Mouse (Mus musculus) C2C12 (cell line): ENCODE data around the gene Bms1. TPM values are rescaled to one million over a fixed set of nuclear protein-coding genes. Genes with fewer than 3 reads are reported as not detected.

Experiments used
- H3K27me3 ChIP-seq: one replicate; pipeline ENCODE4 v1.6.1; 2011; ENCODE audit not compliant: control insufficient read depth, insufficient read depth, insufficient read length
- H3K36me3 ChIP-seq: one replicate; pipeline ENCODE4 v1.6.1; 2011; ENCODE audit not compliant: control insufficient read depth, insufficient read depth
- H3K4me3 ChIP-seq: one replicate; pipeline ENCODE4 v1.5.1; 2011; ENCODE audit warnings: mild to moderate bottlenecking, control low read depth; ENCODE audit not compliant: poor library complexity, insufficient read depth, severe bottlenecking
- H3K79me2 ChIP-seq: one replicate; pipeline ENCODE4 v1.6.1; 2011; ENCODE audit not compliant: control insufficient read depth, insufficient read depth
- H3K79me3 ChIP-seq: one replicate; pipeline ENCODE4 v1.6.1; 2011; ENCODE audit warnings: low read depth, control low read depth
- H3ac ChIP-seq: one replicate; pipeline ENCODE3; 2011; ENCODE audit warnings: low read depth; ENCODE audit not compliant: control insufficient read depth, insufficient read length
- CEBPB ChIP-seq: IDR thresholded peaks from one replicate; pipeline ENCODE4 v1.6.1; 2011; ENCODE audit warnings: low read depth, mild to moderate bottlenecking, control low read depth, moderate library complexity
- CTCF ChIP-seq: IDR thresholded peaks from one replicate; pipeline ENCODE4 v1.5.1; 2011; ENCODE audit not compliant: control insufficient read depth, insufficient read depth, insufficient read length
- FOSL1 ChIP-seq: IDR thresholded peaks from one replicate; pipeline ENCODE4 v1.8.0; 2011; ENCODE audit warnings: mild to moderate bottlenecking, low read length; ENCODE audit not compliant: poor library complexity, insufficient read depth, severe bottlenecking
- MAX ChIP-seq: IDR thresholded peaks from one replicate; pipeline ENCODE4 v1.6.1; 2011; ENCODE audit warnings: mild to moderate bottlenecking, control low read depth
- MYOD1 ChIP-seq: IDR thresholded peaks from one replicate; pipeline ENCODE4 v1.6.1; 2011; ENCODE audit warnings: low read depth; ENCODE audit not compliant: control insufficient read depth, insufficient read length
- MYOG ChIP-seq: IDR thresholded peaks from one replicate; pipeline ENCODE4 v1.6.1; 2011; ENCODE audit not compliant: control insufficient read depth, insufficient read length; ENCODE audit errors: extremely low read depth
- USF1 ChIP-seq: IDR thresholded peaks from one replicate; pipeline ENCODE4 v1.6.1; 2011; ENCODE audit warnings: low read depth, mild to moderate bottlenecking, control low read depth, moderate library complexity
- polyA plus RNA-seq: library from polyadenylated mRNA; unstranded; fragments of >200 nt; fragmentation: generic; extraction: Trizol; gene quantifications from one replicate; pipeline ENCODE4 v1.2.1, GENCODE M21; 2012; ENCODE audit warnings: missing spikeins

Bms1 gene
- polyA plus RNA-seq, 1 experiment = 20.5 TPM

DNA sequence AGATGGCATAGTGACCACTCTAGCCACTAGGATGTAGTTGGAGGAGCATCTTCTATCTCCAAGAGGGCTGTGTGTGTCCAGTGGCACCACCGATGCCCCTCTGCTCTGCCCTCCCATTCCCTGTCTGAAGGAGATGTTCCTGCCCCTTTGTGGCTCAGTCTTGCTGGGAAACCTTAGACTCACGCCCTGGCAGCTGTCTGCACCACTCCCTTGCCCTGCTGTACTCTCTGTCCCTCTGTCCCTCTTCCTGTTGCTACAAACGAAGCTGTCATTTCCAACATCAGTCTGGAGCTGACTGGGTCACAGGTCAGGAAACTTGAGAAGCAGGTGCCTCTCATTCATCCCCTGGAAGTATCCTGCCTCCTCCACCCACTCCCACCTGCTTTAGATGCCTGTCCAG lies 43.8 kb downstream of the Bms1 start:
- no peak for TF ChIP-seq CEBPB
- no peak for TF ChIP-seq FOSL1
- TF ChIP-seq USF1 = no peak
- TF ChIP-seq MAX = no peak
- TF ChIP-seq MYOD1 = no peak
- Histone ChIP-seq H3ac (no peak overlapping the region), H3K79me3 (no peaks in the 10 kb centered on the region), H3K36me3 (no peaks in the 10 kb centered on the region), H3K4me3 (no peak overlapping the region), H3K79me2 (no peaks in the 10 kb centered on the region), H3K27me3 (peaks cover 3% of the 10 kb centered on the region)

DNA sequence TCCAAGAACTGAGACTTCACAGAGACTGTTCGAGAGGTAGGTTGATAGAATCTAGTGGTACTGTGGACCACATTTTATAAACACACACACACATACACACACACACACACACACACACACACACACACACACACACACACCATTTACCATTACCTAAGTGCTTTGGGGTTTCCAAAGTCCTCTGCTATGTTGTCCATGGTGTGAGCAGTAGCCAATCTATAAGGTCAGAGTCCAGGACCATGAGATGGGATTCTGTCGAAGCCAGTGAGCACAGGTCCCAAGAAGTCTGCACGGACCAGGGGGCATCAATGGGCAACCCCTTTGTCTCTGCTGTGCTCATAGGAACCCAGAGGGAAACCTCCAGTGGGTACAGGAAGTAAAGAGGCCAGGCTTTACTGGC lies 44.2 kb downstream of the Bms1 start:
- no peaks in the 10 kb centered on the region for H3K79me3 ChIP-seq
- no peak overlapping the region for H3K4me3 ChIP-seq
- no peaks in the 10 kb centered on the region for H3K36me3 ChIP-seq
- H3K79me2 ChIP-seq = no peaks in the 10 kb centered on the region
- H3K27me3 ChIP-seq = peaks cover 3% of the 10 kb centered on the region
- H3ac ChIP-seq = no peak overlapping the region
- TF ChIP-seq CTCF = no peak
- TF ChIP-seq MYOD1 = no peak
- TF ChIP-seq FOSL1 = no peak
- no peak for TF ChIP-seq CEBPB
- no peak for TF ChIP-seq USF1
- TF ChIP-seq MAX = no peak
- no peak for TF ChIP-seq MYOG

DNA sequence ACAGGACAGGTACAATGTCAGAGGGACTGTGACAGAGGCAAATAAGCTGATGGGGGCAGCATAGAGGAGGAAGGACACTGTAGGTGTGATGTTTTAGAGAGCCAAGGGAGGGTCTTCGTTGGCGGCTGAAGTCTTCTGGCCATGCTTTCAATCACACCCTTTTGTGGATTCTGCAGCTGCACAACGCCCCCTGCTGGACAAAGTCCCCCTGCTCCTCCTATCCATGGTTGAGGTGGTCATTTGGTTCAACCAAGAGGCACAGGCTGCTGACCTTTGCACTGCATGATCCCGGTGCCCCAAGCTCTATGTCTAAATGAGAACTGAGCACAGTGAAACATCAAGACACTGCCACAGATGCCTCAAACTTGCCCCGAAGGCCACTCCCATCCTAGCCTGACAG lies 46.0 kb downstream of the Bms1 start:
- Histone ChIP-seq H3K79me2 (no peaks in the 10 kb centered on the region), H3K27me3 (peaks cover 3% of the 10 kb centered on the region), H3K4me3 (no peak overlapping the region), H3K79me3 (no peaks in the 10 kb centered on the region), H3K36me3 (no peaks in the 10 kb centered on the region), H3ac (no peak overlapping the region)
- TF ChIP-seq MYOG (no peak), CTCF (peak; percentile 51), FOSL1 (no peak), MYOD1 (no peak), USF1 (no peak), CEBPB (no peak), MAX (no peak)

DNA sequence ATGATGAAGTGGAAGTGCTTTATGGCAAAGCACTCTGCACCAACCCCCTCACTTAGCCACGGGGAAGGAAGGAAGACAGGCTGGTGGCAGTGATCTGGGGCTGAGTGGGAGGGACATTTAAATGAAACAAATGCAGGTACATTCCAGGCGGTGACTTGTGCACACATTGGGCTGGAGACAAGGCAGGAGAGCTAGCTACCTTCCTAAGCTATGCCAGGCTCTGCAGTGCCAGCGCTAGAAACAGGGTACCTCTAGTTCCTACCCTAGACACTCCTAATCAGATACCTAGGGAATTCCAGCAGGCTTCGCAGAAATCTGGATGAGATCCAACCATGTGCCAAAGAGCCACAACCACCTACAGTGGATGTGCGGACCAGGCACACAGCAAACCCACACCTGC lies 46.5 kb downstream of the Bms1 start:
- Histone ChIP-seq H3K79me3 (no peaks in the 10 kb centered on the region), H3K4me3 (no peak overlapping the region), H3K36me3 (no peaks in the 10 kb centered on the region), H3ac (no peak overlapping the region), H3K79me2 (no peaks in the 10 kb centered on the region), H3K27me3 (peaks cover 3% of the 10 kb centered on the region)
- TF ChIP-seq MAX (no peak), MYOD1 (no peak), FOSL1 (no peak), MYOG (no peak), CTCF (no peak)

DNA sequence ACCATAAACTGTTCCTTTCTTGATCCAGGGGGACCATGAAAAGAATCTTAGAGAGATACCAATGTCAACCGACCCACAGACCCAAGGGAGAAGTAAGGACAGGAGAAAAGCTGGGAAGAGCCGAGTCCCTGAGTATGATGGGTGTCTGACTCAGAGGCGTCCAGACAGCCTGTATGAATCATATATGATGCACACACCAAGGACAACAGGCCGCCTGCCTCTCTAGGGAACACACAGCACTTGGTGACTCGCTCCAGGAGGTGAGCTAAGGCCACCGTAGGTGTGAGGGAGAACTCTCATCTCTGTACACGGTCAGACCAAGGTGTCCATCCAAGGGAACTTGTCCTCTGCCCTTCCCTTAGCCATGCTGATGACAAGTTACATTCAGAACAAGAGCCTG lies 51.8 kb downstream of the Bms1 start:
- H3K27me3 ChIP-seq = no peaks in the 10 kb centered on the region
- no peaks in the 10 kb centered on the region for H3K79me3 ChIP-seq
- TF ChIP-seq CEBPB (no peak), MAX (peak; percentile 34), FOSL1 (peak; percentile 94), MYOD1 (peak; percentile 55)
- no peak overlapping the region for H3K4me3 ChIP-seq
- no peak overlapping the region for H3ac ChIP-seq
- H3K36me3 ChIP-seq = no peaks in the 10 kb centered on the region
- H3K79me2 ChIP-seq = no peaks in the 10 kb centered on the region

DNA sequence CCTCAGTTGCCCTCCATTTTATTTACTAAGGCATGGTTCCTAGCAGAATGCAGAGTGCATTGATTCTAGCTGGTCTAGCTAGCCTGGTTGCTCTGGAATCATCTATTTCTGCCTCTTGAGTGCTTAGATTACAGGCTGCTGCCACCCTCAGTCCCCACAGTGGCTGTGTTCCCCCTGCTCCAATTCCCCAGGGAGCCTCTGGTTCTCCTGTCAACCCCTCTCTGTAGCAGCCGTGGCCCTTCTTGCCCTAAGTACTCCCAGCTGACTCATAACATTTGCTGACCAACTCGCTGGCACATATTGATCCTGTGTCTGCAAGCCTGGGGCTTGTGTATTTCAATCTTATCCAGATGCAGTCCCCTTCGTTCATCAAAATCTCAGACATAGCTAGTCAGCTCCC lies 53.1 kb downstream of the Bms1 start:
- no peaks in the 10 kb centered on the region for H3K36me3 ChIP-seq
- no peaks in the 10 kb centered on the region for H3K79me2 ChIP-seq
- no peaks in the 10 kb centered on the region for H3K79me3 ChIP-seq
- no peak overlapping the region for H3K4me3 ChIP-seq
- no peak for TF ChIP-seq FOSL1
- TF ChIP-seq MYOD1 = no peak
- TF ChIP-seq MYOG = no peak
- peak; percentile 58 for TF ChIP-seq MAX
- TF ChIP-seq CTCF = no peak
- no peaks in the 10 kb centered on the region for H3K27me3 ChIP-seq
- peak overlapping the region; percentile 12 for H3ac ChIP-seq

DNA sequence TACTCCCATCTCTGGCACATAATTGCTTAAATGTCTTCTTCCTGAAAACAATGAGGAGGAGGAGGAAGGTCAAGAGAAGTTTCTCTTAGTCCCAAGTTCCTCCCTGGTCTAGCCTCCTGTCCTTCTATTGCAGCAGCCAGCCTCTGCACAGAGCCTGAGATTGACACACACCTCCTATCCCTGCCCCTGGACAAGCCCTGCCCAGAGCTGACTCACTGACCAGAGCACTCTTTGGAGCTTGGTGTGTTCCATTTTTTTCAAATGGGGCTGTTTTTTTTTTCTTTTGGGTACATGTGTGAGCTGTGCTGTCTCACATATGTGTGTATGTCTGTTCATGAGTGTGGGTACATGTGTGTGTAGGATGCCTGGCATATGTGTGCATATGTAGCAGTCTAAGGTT lies 53.5 kb downstream of the Bms1 start:
- H3K4me3 ChIP-seq = no peak overlapping the region
- no peaks in the 10 kb centered on the region for H3K79me3 ChIP-seq
- no peaks in the 10 kb centered on the region for H3K27me3 ChIP-seq
- no peaks in the 10 kb centered on the region for H3K79me2 ChIP-seq
- H3ac ChIP-seq = peak overlapping the region; percentile 12
- TF ChIP-seq MYOG (no peak), CEBPB (no peak), MAX (no peak), USF1 (no peak), MYOD1 (no peak), CTCF (no peak), FOSL1 (no peak)
- H3K36me3 ChIP-seq = no peaks in the 10 kb centered on the region
